Mouse (Mus musculus): ENCODE results near the gene Ccnl1. TPM values are rescaled to one million over a fixed set of nuclear protein-coding genes. Genes with fewer than 3 reads are reported as not detected.

Gene Ccnl1
- total and polyA plus RNA-seq, 2 experiments: 20.0 to 55.5 TPM

GRCm38 (mm10) chr3:65931542-65931941 is 26.5 kb downstream of the Ccnl1 start:
- H3K4me1 ChIP-seq (ENCODE audit: control insufficient read depth, insufficient read depth, low read length): peaks cover 14% of the 10 kb centered on the region
- H3K27me3 ChIP-seq (ENCODE audit: control insufficient read depth, insufficient read depth, low read length): no peaks in the 10 kb centered on the region
- no peak overlapping the region for H3K4me3 ChIP-seq (ENCODE audit: insufficient read depth, low read depth, low read length)
- no peak overlapping the region for H3K9ac ChIP-seq (ENCODE audit: low read depth, low read length)
- WGBS: 89% methylated on average over 7 of the region's 7 CpGs
- no peak overlapping the region for H3K27ac ChIP-seq (replicated peaks; ENCODE audit: insufficient read depth, low read depth, low read length)
- no peaks in the 10 kb centered on the region for H3K79me2 ChIP-seq (ENCODE audit: control insufficient read depth, insufficient read depth, low read length)
- TF ChIP-seq POLR2A (IDR thresholded peaks at IDR 0.05; ENCODE audit: extremely low read depth, insufficient read depth, low read length) (no peak), CTCF (IDR thresholded peaks at IDR 0.05; ENCODE audit: low read depth, low read length) (no peak)
- H3K36me3 ChIP-seq (ENCODE audit: control insufficient read depth, insufficient read depth, low read length): no peaks in the 10 kb centered on the region
- DNase-seq (ENCODE audit: extremely low read depth, low read depth, low spot score): no peak

- H3K79me2 ChIP-seq (ENCODE audit: control insufficient read depth, insufficient read depth, low read length): no peaks in the 10 kb centered on the region
- H3K27me3 ChIP-seq (ENCODE audit: control insufficient read depth, insufficient read depth, low read length): no peaks in the 10 kb centered on the region
- H3K27ac ChIP-seq (replicated peaks; ENCODE audit: insufficient read depth, low read depth, low read length): no peak overlapping the region
- no peak overlapping the region for H3K9ac ChIP-seq (ENCODE audit: low read depth, low read length)
- no peak overlapping the region for H3K4me3 ChIP-seq (ENCODE audit: insufficient read depth, low read depth, low read length)
- peaks cover 14% of the 10 kb centered on the region for H3K4me1 ChIP-seq (ENCODE audit: control insufficient read depth, insufficient read depth, low read length)
- TF ChIP-seq CTCF (IDR thresholded peaks at IDR 0.05; ENCODE audit: low read depth, low read length) (no peak), POLR2A (IDR thresholded peaks at IDR 0.05; ENCODE audit: extremely low read depth, insufficient read depth, low read length) (no peak)
- no peak for DNase-seq (ENCODE audit: extremely low read depth, low read depth, low spot score)
- 61% methylated on average over 8 of the region's 8 CpGs for WGBS
- no peaks in the 10 kb centered on the region for H3K36me3 ChIP-seq (ENCODE audit: control insufficient read depth, insufficient read depth, low read length)
Measured at GRCm38 (mm10) chr3:65930636-65931035, 27.4 kb downstream of the Ccnl1 start.

- Histone ChIP-seq H3K27me3 (ENCODE audit: control insufficient read depth, insufficient read depth, low read length) (no peaks in the 10 kb centered on the region), H3K4me1 (ENCODE audit: control insufficient read depth, insufficient read depth, low read length) (peaks cover 12% of the 10 kb centered on the region), H3K79me2 (ENCODE audit: control insufficient read depth, insufficient read depth, low read length) (no peaks in the 10 kb centered on the region), H3K4me3 (ENCODE audit: insufficient read depth, low read depth, low read length) (no peak overlapping the region), H3K36me3 (ENCODE audit: control insufficient read depth, insufficient read depth, low read length) (no peaks in the 10 kb centered on the region), H3K9ac (ENCODE audit: low read depth, low read length) (no peak overlapping the region), H3K27ac (replicated peaks; ENCODE audit: insufficient read depth, low read depth, low read length) (no peak overlapping the region)
- TF ChIP-seq CTCF (IDR thresholded peaks at IDR 0.05; ENCODE audit: low read depth, low read length): peak; percentile 28
- TF ChIP-seq POLR2A (IDR thresholded peaks at IDR 0.05; ENCODE audit: extremely low read depth, insufficient read depth, low read length): no peak
- 25% methylated on average over 20 of the region's 20 CpGs for WGBS
- DNase-seq (ENCODE audit: extremely low read depth, low read depth, low spot score): peak; percentile 64
Measured at GRCm38 (mm10) chr3:65929821-65930633, 28.0 kb downstream of the Ccnl1 start.

DNA sequence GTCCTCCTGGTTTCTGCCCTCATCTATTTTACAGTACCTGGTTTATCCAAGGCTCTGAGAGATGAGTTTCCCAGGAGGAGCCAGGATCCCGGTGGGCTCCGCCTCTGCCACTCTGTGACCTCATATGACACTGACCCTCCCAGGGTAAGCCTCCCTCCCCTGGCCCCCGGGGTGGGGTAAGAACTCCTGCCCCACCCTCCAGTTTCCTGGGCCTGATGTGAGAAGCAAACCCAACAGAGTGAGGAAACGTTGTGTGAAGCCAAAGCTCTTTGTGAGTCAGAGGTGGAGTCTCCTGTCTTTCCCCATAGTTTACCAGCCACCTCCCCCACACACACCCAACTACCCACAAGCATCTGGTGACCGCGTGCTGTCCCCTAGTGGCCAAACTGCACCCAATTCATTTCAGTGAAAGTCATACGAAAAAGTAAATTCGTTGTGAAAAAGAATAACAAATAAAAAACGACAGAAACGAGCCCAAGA is 28.7 kb downstream of the Ccnl1 start:
- H3K4me1 ChIP-seq (ENCODE audit: control insufficient read depth, insufficient read depth, low read length): peaks cover 12% of the 10 kb centered on the region
- DNase-seq (ENCODE audit: extremely low read depth, low read depth, low spot score): peak; percentile 54
- H3K9ac ChIP-seq (ENCODE audit: low read depth, low read length): no peak overlapping the region
- TF ChIP-seq POLR2A (IDR thresholded peaks at IDR 0.05; ENCODE audit: extremely low read depth, insufficient read depth, low read length): no peak
- TF ChIP-seq CTCF (IDR thresholded peaks at IDR 0.05; ENCODE audit: low read depth, low read length): peak; percentile 86
- no peaks in the 10 kb centered on the region for H3K27me3 ChIP-seq (ENCODE audit: control insufficient read depth, insufficient read depth, low read length)
- H3K79me2 ChIP-seq (ENCODE audit: control insufficient read depth, insufficient read depth, low read length): no peaks in the 10 kb centered on the region
- no peaks in the 10 kb centered on the region for H3K36me3 ChIP-seq (ENCODE audit: control insufficient read depth, insufficient read depth, low read length)
- WGBS: 5% methylated on average over 10 of the region's 10 CpGs
- no peak overlapping the region for H3K27ac ChIP-seq (replicated peaks; ENCODE audit: insufficient read depth, low read depth, low read length)
- no peak overlapping the region for H3K4me3 ChIP-seq (ENCODE audit: insufficient read depth, low read depth, low read length)

- TF ChIP-seq POLR2A (IDR thresholded peaks at IDR 0.05; ENCODE audit: extremely low read depth, insufficient read depth, low read length): no peak
- no peak for TF ChIP-seq CTCF (IDR thresholded peaks at IDR 0.05; ENCODE audit: low read depth, low read length)
- 68% methylated on average over 4 of the region's 4 CpGs for WGBS
- peaks cover 12% of the 10 kb centered on the region for H3K4me1 ChIP-seq (ENCODE audit: control insufficient read depth, insufficient read depth, low read length)
- no peak overlapping the region for H3K9ac ChIP-seq (ENCODE audit: low read depth, low read length)
- H3K79me2 ChIP-seq (ENCODE audit: control insufficient read depth, insufficient read depth, low read length): no peaks in the 10 kb centered on the region
- no peak overlapping the region for H3K27ac ChIP-seq (replicated peaks; ENCODE audit: insufficient read depth, low read depth, low read length)
- no peaks in the 10 kb centered on the region for H3K36me3 ChIP-seq (ENCODE audit: control insufficient read depth, insufficient read depth, low read length)
- H3K27me3 ChIP-seq (ENCODE audit: control insufficient read depth, insufficient read depth, low read length): no peaks in the 10 kb centered on the region
- H3K4me3 ChIP-seq (ENCODE audit: insufficient read depth, low read depth, low read length): no peak overlapping the region
- no peak for DNase-seq (ENCODE audit: extremely low read depth, low read depth, low spot score)
Measured at GRCm38 (mm10) chr3:65928614-65929272, 29.3 kb downstream of the Ccnl1 start.
